Mouse (Mus musculus): ENCODE data around the gene Hoxb5. TPM values are rescaled to one million over a fixed set of nuclear protein-coding genes. Genes with fewer than 3 reads are reported as not detected.
A peak's percentile ranks its signal among the peaks of the same experiment; 100 is the strongest.

The Hoxb5 gene
- polyA plus RNA-seq, 1 experiment from 2014 or later = 4.5 TPM

DNA sequence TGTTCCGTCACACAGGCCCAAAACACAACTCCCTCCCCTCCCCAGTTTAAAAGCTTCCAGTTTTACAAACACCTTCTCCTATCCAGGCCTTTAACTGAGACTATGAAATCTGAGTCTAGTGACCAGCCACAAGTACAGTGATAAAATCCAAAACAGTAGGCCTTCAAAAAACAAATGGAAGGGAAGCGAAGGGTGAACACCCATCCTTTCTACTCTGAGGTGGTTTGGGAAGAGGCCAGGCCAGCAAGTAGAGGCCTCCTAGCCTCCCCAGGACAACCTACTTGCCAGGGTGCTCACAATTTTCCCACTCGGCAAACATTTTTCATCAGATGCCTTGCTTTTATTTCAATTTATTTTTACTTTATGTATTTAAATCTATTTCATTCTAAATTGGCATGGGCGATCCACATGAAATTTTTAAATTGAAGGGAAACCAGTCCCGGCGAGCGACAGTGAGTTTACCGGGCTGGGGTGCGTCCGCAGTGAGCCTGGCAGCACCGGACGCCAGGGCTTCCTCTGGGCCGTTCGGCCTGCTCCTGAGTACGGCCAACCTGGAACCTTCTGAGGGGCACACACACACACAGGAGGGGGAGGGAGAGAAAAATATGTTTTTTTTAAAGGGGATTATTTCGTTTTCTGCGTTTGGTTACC lies 12.3 kb upstream of the Hoxb5 start:
- H3K9me3 ChIP-seq (ENCODE audit: control insufficient read depth, low read length) = no peaks in the 10 kb centered on the region
- DNase-seq (ENCODE audit: low spot score) (no peak), ATAC-seq (replicated peaks; ENCODE audit: low FRiP score) (no peak)
- no peak overlapping the region for H3K4me3 ChIP-seq (ENCODE audit: low read depth, low read length)
- WGBS = 16% methylated on average over 17 of the region's 17 CpGs
- no peak overlapping the region for H3K4me2 ChIP-seq
- peaks cover 100% of the 10 kb centered on the region for H3K27me3 ChIP-seq (replicated peaks; ENCODE audit: control insufficient read depth, insufficient read depth, low read length)
- H3K36me3 ChIP-seq (ENCODE audit: control insufficient read depth, insufficient read depth, low read length) = no peaks in the 10 kb centered on the region
- no peak overlapping the region for H3K27ac ChIP-seq (ENCODE audit: low read depth, low read length)
- H3K9ac ChIP-seq (ENCODE audit: low read depth, low read length) = no peak overlapping the region
- H3K4me1 ChIP-seq (replicated peaks; ENCODE audit: control insufficient read depth, insufficient read depth, low read length) = 0 out of 2 replicates have a peak, but pooled peaks cover 3% of the 10 kb centered on the region

DNA sequence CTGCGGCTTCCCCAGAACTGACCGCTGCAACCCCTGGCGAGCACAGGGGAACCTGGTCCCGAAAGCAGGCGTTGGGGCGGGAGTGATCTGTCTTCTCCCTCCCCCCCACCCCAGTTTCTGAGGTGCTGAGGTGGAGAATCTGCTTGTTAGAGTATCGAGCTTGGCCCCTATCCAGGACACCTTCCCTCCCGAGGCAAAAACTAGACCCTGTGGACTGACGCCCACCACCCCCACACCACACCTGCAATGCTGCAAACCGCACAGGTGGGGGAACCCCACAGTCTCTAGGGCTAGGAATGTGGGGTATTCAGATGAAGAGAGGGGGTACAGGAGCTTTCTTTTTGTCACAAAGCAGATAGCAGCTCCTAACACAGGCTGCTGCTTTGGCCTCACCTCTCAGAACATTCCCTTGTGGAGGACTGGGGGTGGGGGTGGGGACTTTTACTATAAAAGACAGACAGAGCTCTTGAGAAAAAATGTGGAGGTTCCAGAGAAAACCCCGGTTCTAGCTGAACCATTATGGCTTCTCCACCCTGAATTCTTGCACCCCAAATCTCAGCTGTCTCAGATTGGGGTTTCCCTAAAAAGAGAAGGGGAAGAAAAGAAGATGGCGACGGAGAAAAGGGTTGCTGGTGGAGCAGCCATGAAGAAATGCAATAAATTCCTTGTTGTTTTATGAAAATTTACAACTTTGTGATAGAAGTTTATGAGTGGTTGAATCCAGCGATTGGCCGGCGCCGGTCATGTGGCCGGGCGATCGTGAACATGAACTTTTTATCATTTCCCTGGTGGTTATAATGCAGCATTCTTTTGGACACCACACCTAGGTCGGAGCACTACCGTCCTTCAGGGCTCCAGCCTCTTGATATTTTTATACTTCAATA lies 11.2 kb upstream of the Hoxb5 start, which contains the start of gene Hoxb6:
Gene Hoxb6, plus strand, starts transcription at position 796 of the 884 bp plus-strand sequence.
- H3K4me3 ChIP-seq (ENCODE audit: low read depth, low read length) = no peak within 1 kb of the TSS
- H3K9me3 ChIP-seq (ENCODE audit: control insufficient read depth, low read length) = no peaks in the 10 kb centered on the region
- DNase-seq (ENCODE audit: low spot score) = no peak
- H3K4me2 ChIP-seq = 0 out of 2 replicates have a peak within 1 kb of the TSS, but pooled peaks have one; percentile 7
- peaks cover 100% of the 10 kb centered on the region for H3K27me3 ChIP-seq (replicated peaks; ENCODE audit: control insufficient read depth, insufficient read depth, low read length)
- no peaks in the 10 kb centered on the region for H3K36me3 ChIP-seq (ENCODE audit: control insufficient read depth, insufficient read depth, low read length)
- no peak for ATAC-seq (replicated peaks; ENCODE audit: low FRiP score)
- H3K9ac ChIP-seq (ENCODE audit: low read depth, low read length) = no peak within 1 kb of the TSS
- 7% methylated on average over 22 of the region's 22 CpGs for WGBS
- no peak within 1 kb of the TSS for H3K27ac ChIP-seq (ENCODE audit: low read depth, low read length)
- H3K4me1 ChIP-seq (replicated peaks; ENCODE audit: control insufficient read depth, insufficient read depth, low read length) = 0 out of 2 replicates have a peak, but pooled peaks cover 3% of the 10 kb centered on the region

DNA sequence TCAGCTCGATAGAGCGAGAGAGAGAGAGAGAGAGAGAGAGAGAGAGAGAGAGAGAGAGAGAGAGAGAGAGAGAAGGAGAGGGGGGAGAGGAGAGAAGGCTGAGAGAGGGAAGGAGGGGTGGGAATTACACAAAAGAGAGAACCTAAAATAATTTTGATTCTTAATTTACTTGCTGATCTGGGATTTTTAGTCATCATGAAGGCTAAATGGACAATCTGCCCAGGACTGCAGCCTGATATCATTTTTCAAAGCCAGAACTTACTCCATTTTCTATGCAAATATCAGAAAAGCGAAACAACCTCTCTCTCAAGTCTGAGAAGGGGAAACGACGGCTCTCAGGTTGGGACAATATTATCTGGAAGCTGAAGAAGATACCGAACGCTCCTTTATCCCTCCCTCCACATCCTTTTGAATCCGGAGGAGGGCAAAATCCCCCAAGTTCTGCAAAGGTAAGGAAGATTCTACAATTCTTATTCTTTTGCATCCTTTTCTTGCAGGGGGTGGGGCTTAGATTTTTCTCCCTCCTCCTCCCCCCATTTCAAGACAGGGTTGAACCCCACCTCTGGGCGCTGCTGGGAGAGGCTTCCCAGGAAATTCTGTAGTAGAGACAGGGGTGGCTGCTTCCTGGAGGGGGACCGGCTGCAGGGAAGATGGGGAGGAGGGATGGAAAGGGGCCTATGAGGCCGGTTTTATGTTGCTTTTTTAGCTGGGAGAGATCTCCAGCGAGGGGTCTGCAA lies 10.4 kb upstream of the Hoxb5 start:
- H3K9me3 ChIP-seq (ENCODE audit: control insufficient read depth, low read length) = no peaks in the 10 kb centered on the region

DNA sequence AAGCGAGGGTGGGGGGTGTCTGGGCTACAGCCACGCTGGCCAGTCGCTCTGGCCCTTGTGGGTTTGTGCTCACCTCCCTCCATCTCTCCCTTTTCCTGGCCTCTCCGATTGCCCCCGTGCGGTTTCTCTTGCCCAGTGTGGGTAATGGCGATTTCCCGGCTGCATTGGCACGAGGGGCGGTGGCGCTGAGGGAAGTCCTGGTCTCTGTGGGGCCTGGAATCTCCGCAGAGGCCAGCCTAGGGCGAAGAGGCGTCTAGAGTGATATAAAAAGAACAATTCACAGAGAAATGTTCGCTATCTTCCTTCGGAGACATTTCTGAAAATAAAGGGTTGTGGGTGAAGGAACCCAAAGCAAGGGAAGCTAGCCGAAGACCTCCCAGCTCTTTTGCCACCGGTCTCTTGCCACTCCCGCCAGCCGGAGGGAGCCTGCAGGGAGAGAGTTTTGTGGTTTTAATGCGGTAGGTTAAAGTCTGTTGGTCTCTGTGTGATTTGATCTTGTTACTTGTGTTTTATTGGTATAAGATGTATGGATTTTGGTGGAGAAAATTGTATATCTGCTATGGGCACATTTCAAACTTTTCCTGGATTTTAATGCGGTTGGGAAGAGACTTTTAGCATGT lies 9.7 kb upstream of the Hoxb5 start:
- Histone ChIP-seq H3K4me1 (replicated peaks; ENCODE audit: control insufficient read depth, insufficient read depth, low read length) (0 out of 2 replicates have a peak, but pooled peaks cover 3% of the 10 kb centered on the region), H3K4me2 (0 out of 2 replicates have a peak overlapping the region, but pooled peaks have one; percentile 7), H3K27me3 (replicated peaks; ENCODE audit: control insufficient read depth, insufficient read depth, low read length) (peaks cover 100% of the 10 kb centered on the region), H3K36me3 (ENCODE audit: control insufficient read depth, insufficient read depth, low read length) (no peaks in the 10 kb centered on the region), H3K9me3 (ENCODE audit: control insufficient read depth, low read length) (no peaks in the 10 kb centered on the region), H3K4me3 (ENCODE audit: low read depth, low read length) (no peak overlapping the region; the same call in 1 of the 2 replicates), H3K9ac (ENCODE audit: low read depth, low read length) (no peak overlapping the region), H3K27ac (ENCODE audit: low read depth, low read length) (no peak overlapping the region)
- 1% methylated on average over 21 of the region's 22 CpGs for WGBS
- ATAC-seq (replicated peaks; ENCODE audit: low FRiP score) (no peak), DNase-seq (ENCODE audit: low spot score) (no peak)

More for the DNA sequence above, 10.4 kb upstream of the Hoxb5 start:
- Histone ChIP-seq H3K36me3 (ENCODE audit: control insufficient read depth, insufficient read depth, low read length) (no peaks in the 10 kb centered on the region), H3K4me1 (replicated peaks; ENCODE audit: control insufficient read depth, insufficient read depth, low read length) (0 out of 2 replicates have a peak, but pooled peaks cover 3% of the 10 kb centered on the region), H3K27me3 (replicated peaks; ENCODE audit: control insufficient read depth, insufficient read depth, low read length) (peaks cover 100% of the 10 kb centered on the region), H3K4me3 (ENCODE audit: low read depth, low read length) (no peak overlapping the region), H3K4me2 (0 out of 2 replicates have a peak overlapping the region, but pooled peaks have one; percentile 7), H3K27ac (ENCODE audit: low read depth, low read length) (no peak overlapping the region), H3K9ac (ENCODE audit: low read depth, low read length) (no peak overlapping the region)
- ATAC-seq (replicated peaks; ENCODE audit: low FRiP score) (no peak), DNase-seq (ENCODE audit: low spot score) (no peak)
- WGBS = 1% methylated on average over 12 of the region's 12 CpGs

DNA sequence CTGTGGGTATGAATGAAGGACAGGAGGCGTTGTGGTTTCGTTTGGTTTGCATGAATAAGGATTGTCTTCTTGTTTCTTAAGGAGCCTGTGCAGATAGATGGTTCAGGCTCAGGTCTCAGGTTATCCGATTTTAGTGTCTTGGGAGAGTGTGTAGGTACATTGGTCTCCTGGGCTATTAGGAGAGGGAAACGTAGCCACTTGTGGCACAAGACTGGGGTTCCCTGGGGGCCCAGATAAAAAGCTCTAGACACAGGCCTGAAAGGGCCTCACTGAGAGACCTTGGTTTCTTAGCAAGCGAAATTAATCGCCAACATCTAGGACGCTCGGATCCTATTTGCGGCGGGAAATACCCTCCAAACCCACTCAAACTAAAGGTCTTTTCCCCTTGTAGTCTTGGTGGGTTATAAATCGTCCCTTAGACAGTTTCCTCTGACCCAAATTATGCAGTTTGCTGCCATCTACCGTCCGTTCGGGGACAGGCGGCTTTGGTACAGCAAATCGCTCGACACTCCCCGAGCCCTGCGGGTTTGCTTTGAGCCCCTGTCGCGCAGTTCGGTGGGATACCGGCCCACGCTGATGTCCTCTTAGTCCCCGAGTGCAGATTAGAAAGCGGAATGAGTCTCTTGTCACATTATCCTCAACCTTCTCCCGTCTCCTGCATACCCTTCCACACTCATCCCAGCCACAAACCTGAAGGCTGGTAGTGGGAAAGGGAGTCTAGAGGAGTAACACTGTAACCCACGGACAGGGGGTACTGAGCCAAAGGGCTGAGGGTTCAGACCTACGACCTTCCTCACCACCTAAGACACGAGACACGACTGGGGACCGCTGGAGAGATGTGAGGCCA lies 8.7 kb upstream of the Hoxb5 start:
- Histone ChIP-seq H3K9ac (ENCODE audit: low read depth, low read length) (no peak overlapping the region), H3K27me3 (replicated peaks; ENCODE audit: control insufficient read depth, insufficient read depth, low read length) (peaks cover 100% of the 10 kb centered on the region), H3K4me3 (ENCODE audit: low read depth, low read length) (peak overlapping the region; percentile 23; the same call in 1 of the 2 replicates), H3K9me3 (ENCODE audit: control insufficient read depth, low read length) (no peaks in the 10 kb centered on the region), H3K27ac (ENCODE audit: low read depth, low read length) (no peak overlapping the region), H3K4me2 (peak overlapping the region; percentile 39), H3K36me3 (ENCODE audit: control insufficient read depth, insufficient read depth, low read length) (no peaks in the 10 kb centered on the region), H3K4me1 (replicated peaks; ENCODE audit: control insufficient read depth, insufficient read depth, low read length) (0 out of 2 replicates have a peak, but pooled peaks cover 7% of the 10 kb centered on the region)
- ATAC-seq (replicated peaks; ENCODE audit: low FRiP score) (no peak), DNase-seq (ENCODE audit: low spot score) (no peak)
- under 1% methylated on average over 32 of the region's 32 CpGs for WGBS

DNA sequence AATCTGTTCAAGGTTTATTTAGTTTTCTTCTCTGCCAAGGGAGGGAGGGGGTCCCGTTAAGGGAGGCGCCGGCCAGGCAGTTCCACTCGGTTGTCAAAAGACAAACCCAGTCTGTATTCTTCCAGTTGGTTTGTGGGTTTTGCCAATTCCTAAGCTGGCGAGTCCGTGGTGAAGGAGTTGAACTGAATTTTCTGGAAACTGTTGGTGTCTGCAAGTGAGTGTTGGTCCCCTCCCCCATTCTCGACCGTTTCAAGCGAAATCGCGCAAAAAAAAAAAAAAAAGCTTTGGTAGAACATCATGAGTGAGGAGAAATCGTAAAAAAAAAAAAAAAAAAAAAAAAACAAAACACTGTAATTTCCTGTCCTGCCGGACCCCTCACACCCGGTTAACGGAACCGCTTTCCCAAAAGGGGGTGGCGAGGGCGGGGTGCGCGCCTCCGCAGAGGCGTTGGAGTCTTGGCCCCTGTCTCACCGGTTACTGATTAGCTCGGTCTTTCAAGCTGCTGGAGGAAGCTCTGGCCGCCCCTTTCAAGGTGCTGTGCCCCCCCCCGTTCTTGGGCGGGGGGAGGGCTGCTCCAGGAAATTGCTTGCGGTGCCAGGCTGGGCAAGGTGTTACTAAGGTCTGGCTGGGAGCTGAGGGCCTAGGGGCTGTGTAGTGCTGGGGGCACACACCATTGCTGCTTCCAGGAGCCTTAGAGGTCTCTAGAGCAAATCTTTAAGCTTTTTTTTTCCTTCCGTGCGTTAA lies 7.9 kb upstream of the Hoxb5 start:
- no peaks in the 10 kb centered on the region for H3K9me3 ChIP-seq (ENCODE audit: control insufficient read depth, low read length)
- H3K9ac ChIP-seq (ENCODE audit: low read depth, low read length) = no peak overlapping the region
- H3K27me3 ChIP-seq (replicated peaks; ENCODE audit: control insufficient read depth, insufficient read depth, low read length) = peaks cover 100% of the 10 kb centered on the region
- H3K4me2 ChIP-seq = peak overlapping the region; percentile 39
- 0 out of 2 replicates have a peak, but pooled peaks cover 7% of the 10 kb centered on the region for H3K4me1 ChIP-seq (replicated peaks; ENCODE audit: control insufficient read depth, insufficient read depth, low read length)
- H3K4me3 ChIP-seq (ENCODE audit: low read depth, low read length) = peak overlapping the region; percentile 23; the same call in 1 of the 2 replicates
- no peak for DNase-seq (ENCODE audit: low spot score)
- WGBS = under 1% methylated on average over 30 of the region's 30 CpGs
- H3K36me3 ChIP-seq (ENCODE audit: control insufficient read depth, insufficient read depth, low read length) = no peaks in the 10 kb centered on the region
- ATAC-seq (replicated peaks; ENCODE audit: low FRiP score) = no peak
- no peak overlapping the region for H3K27ac ChIP-seq (ENCODE audit: low read depth, low read length)

DNA sequence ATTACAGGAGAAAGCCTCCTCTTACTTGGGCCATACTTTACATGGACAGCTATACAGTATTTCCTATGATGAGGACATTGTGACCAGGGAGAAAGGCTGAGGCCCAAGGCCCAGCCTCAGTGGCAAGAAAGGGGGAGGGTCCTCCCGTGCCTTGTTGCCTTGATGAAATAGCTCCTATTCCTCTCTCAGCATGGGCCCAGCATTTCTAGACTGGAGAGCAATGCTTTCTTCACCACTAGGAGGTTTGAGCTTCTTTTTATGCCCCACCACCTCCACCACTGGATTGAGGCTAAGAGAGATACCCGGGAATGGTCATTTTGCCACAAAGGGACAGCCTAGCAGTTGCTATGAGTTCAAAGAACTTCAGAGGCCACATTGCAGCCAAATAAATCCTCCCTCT lies 6.1 kb upstream of the Hoxb5 start:
- 19% methylated on average over 2 of the region's 2 CpGs for WGBS
- 0 out of 2 replicates have a peak, but pooled peaks cover 9% of the 10 kb centered on the region for H3K4me1 ChIP-seq (replicated peaks; ENCODE audit: control insufficient read depth, insufficient read depth, low read length)
- no peak overlapping the region for H3K4me2 ChIP-seq
- no peak for ATAC-seq (replicated peaks; ENCODE audit: low FRiP score)
- no peaks in the 10 kb centered on the region for H3K9me3 ChIP-seq (ENCODE audit: control insufficient read depth, low read length)
- H3K36me3 ChIP-seq (ENCODE audit: control insufficient read depth, insufficient read depth, low read length) = no peaks in the 10 kb centered on the region
- H3K9ac ChIP-seq (ENCODE audit: low read depth, low read length) = no peak overlapping the region
- no peak overlapping the region for H3K4me3 ChIP-seq (ENCODE audit: low read depth, low read length)
- peaks cover 100% of the 10 kb centered on the region for H3K27me3 ChIP-seq (replicated peaks; ENCODE audit: control insufficient read depth, insufficient read depth, low read length)
- no peak overlapping the region for H3K27ac ChIP-seq (ENCODE audit: low read depth, low read length)
- DNase-seq (ENCODE audit: low spot score) = no peak
